ENCODE assay signal across 8 mouse cellular contexts in genomic region chr10:95514656-95515292, GRCm38 (mm10). TPM values are rescaled to one million over a fixed set of nuclear protein-coding genes. Genes with fewer than 3 reads are reported as not detected.
DNase-seq lines count a peak whose midpoint lies in the region; ATAC-seq and TF ChIP-seq lines count a peak whose summit lies in the region.

Ube2n (plus strand) TSS chr10:95515145.

- TF ChIP-seq EP300 in MEL (IDR thresholded peaks at IDR 0.05; ENCODE audit: low read depth in 1 of 2, low read length in 2 of 2) = no peak

- H3K9ac ChIP-seq in MEL (ENCODE audit: control insufficient read depth, low read depth, low read length, poor library complexity, severe bottlenecking) = peak within 1 kb of the TSS; percentile 100
- peak within 1 kb of the TSS; percentile 87 for H3K9ac ChIP-seq in forebrain, postnatal 0 days
- H3K9ac ChIP-seq in lung, embryonic 15.5 days = peak within 1 kb of the TSS; percentile 98

- H3K27ac ChIP-seq in MEL (ENCODE audit: control insufficient read depth, low read depth, low read length) = peak within 1 kb of the TSS; percentile 90
- peak within 1 kb of the TSS; percentile 92 for H3K27ac ChIP-seq in cerebellum, adult 2 months (ENCODE audit: insufficient read depth, low read length)
- H3K27ac ChIP-seq in forebrain, postnatal 0 days (ENCODE audit: low read depth, low read length) = peak within 1 kb of the TSS; percentile 95
- H3K27ac ChIP-seq in lung, embryonic 15.5 days = peak within 1 kb of the TSS; percentile 99

- under 1% methylated on average over 80 of the region's 81 CpGs for WGBS in cerebellum, adult 2 months
- WGBS in forebrain, postnatal 0 days = 1% methylated on average over 63 of the region's 81 CpGs
- WGBS in lung, embryonic 15.5 days = 2% methylated on average over 78 of the region's 81 CpGs

- no peak for TF ChIP-seq RAD21 in MEL (IDR thresholded peaks at IDR 0.05; ENCODE audit: low read depth, low read length)

- peaks cover 9 to 31% of the 10 kb centered on the region in 2 experiments; a peak in 3 of 4 replicates for H3K36me3 ChIP-seq in MEL (ENCODE audit: control insufficient read depth in 1 of 2, insufficient read depth in 2 of 2, low read length in 2 of 2)
- H3K36me3 ChIP-seq in forebrain, postnatal 0 days (ENCODE audit: insufficient read depth) = no peaks in the 10 kb centered on the region
- H3K36me3 ChIP-seq in lung, embryonic 15.5 days = no peaks in the 10 kb centered on the region

- no peaks in the 10 kb centered on the region for H3K27me3 ChIP-seq in MEL (ENCODE audit: control insufficient read depth in 1 of 2, insufficient read depth in 2 of 2, low read length in 2 of 2)
- H3K27me3 ChIP-seq in cerebellum, adult 2 months (ENCODE audit: control insufficient read depth, insufficient read depth, low read length) = no peaks in the 10 kb centered on the region
- no peaks in the 10 kb centered on the region for H3K27me3 ChIP-seq in forebrain, postnatal 0 days (ENCODE audit: insufficient read depth, low read length)
- H3K27me3 ChIP-seq in lung, embryonic 15.5 days = no peaks in the 10 kb centered on the region

- peak within 1 kb of the TSS; percentile 71 for H3K4me2 ChIP-seq in forebrain, postnatal 0 days (ENCODE audit: low read depth)
- peak within 1 kb of the TSS; percentile 68 for H3K4me2 ChIP-seq in lung, embryonic 15.5 days

- no peak for TF ChIP-seq CTCF in MEL (IDR thresholded peaks at IDR 0.05 in 2 of 3, conservative IDR thresholded peaks at IDR 0.05 in 1 of 3; ENCODE audit: control insufficient read depth in 1 of 3, insufficient read depth in 1 of 3, low read depth in 2 of 3, low read length in 3 of 3, poor library complexity in 1 of 3, severe bottlenecking in 1 of 3)
- TF ChIP-seq CTCF in cerebellum, adult 2 months (IDR thresholded peaks at IDR 0.05; ENCODE audit: borderline replicate concordance, insufficient read depth, low read depth, low read length) = no peak
- peak; percentile 10; the same call in 1 of the 2 replicates for TF ChIP-seq CTCF in forebrain, postnatal 0 days (IDR thresholded peaks at IDR 0.05; ENCODE audit: low read depth)

- ATAC-seq in forebrain, postnatal 0 days = peak; percentile 96
- ATAC-seq in lung, embryonic 15.5 days (ENCODE audit: borderline replicate concordance, extremely low read depth, low FRiP score, low TSS enrichment) = peak; percentile 97

- TF ChIP-seq POLR2A in MEL (IDR thresholded peaks at IDR 0.05; ENCODE audit: control insufficient read depth in 1 of 2, insufficient read depth in 1 of 2, low read depth in 1 of 2, low read length in 2 of 2, poor library complexity in 1 of 2) = peak; percentile 94 to 98
- peak; percentile 78 for TF ChIP-seq POLR2A in cerebellum, adult 2 months (IDR thresholded peaks at IDR 0.05; ENCODE audit: borderline replicate concordance, insufficient read depth, low read length)

- H3K9me3 ChIP-seq in MEL (replicated peaks; ENCODE audit: insufficient read depth, low read length) = no peaks in the 10 kb centered on the region
- no peaks in the 10 kb centered on the region for H3K9me3 ChIP-seq in forebrain, postnatal 0 days (ENCODE audit: low read length)
- H3K9me3 ChIP-seq in lung, embryonic 15.5 days = no peaks in the 10 kb centered on the region

- peaks cover 5 to 15% of the 10 kb centered on the region in 2 experiments; a peak in 3 of 4 replicates for H3K4me1 ChIP-seq in MEL (ENCODE audit: control insufficient read depth in 1 of 2, insufficient read depth in 2 of 2, low read length in 2 of 2)
- H3K4me1 ChIP-seq in cerebellum, adult 2 months (ENCODE audit: control insufficient read depth, insufficient read depth, low read length) = peaks cover 6% of the 10 kb centered on the region; the same call in 1 of the 2 replicates
- peaks cover 8% of the 10 kb centered on the region; the same call in 1 of the 2 replicates for H3K4me1 ChIP-seq in forebrain, postnatal 0 days (ENCODE audit: insufficient read depth)
- peaks cover 15% of the 10 kb centered on the region for H3K4me1 ChIP-seq in lung, embryonic 15.5 days

- peak; percentile 98 for DNase-seq in MEL (ENCODE audit: low read depth, low spot score)
- DNase-seq in cerebellum, adult 2 months = peak; percentile 98 to 99
- DNase-seq in forebrain, postnatal 0 days = peak; percentile 99
- DNase-seq in heart, postnatal 4 days = peak; percentile 98
- DNase-seq in layer of hippocampus, adult 8-10 months (ENCODE audit: low spot score in 2 of 2) = peak; percentile 97
- DNase-seq in ovary, adult 18-20 months (ENCODE audit: low spot score) = peak; percentile 99
- peak; percentile 97 for DNase-seq in thymus, postnatal 0 days (ENCODE audit: low spot score)

- peaks cover 45% of the 10 kb centered on the region for H3K79me2 ChIP-seq in MEL (ENCODE audit: control insufficient read depth, insufficient read depth, low read length, poor library complexity)

- H3K4me3 ChIP-seq in MEL (ENCODE audit: control insufficient read depth in 1 of 2, insufficient read depth in 1 of 2, low read depth in 2 of 2, low read length in 2 of 2) = peak within 1 kb of the TSS; percentile 68 to 83
- peak within 1 kb of the TSS; percentile 60 for H3K4me3 ChIP-seq in cerebellum, adult 2 months (replicated peaks; ENCODE audit: insufficient read depth, low read depth, low read length)
- peak within 1 kb of the TSS; percentile 89 for H3K4me3 ChIP-seq in forebrain, postnatal 0 days (ENCODE audit: low read depth, low read length)
- H3K4me3 ChIP-seq in lung, embryonic 15.5 days = peak within 1 kb of the TSS; percentile 97

TF ChIP-seq in MEL, 35 proteins besides CTCF, POLR2A, EP300 and RAD21 (continues in another document):
- TF ChIP-seq ZNF384 (IDR thresholded peaks at IDR 0.05; ENCODE audit: low read depth, low read length) = no peak
- no peak for TF ChIP-seq JUND (IDR thresholded peaks at IDR 0.05; ENCODE audit: low read depth, low read length)
- peak; percentile 93 for TF ChIP-seq MXI1 (IDR thresholded peaks at IDR 0.05; ENCODE audit: low read depth, low read length)
- TF ChIP-seq MYB (IDR thresholded peaks at IDR 0.05; ENCODE audit: low read depth, low read length) = no peak
- TF ChIP-seq TCF12 (IDR thresholded peaks at IDR 0.05; ENCODE audit: low read depth, low read length) = peak; percentile 57
- no peak for TF ChIP-seq ZKSCAN1 (IDR thresholded peaks at IDR 0.05; ENCODE audit: low read depth, low read length)
- no peak for TF ChIP-seq SMC3 (IDR thresholded peaks at IDR 0.05; ENCODE audit: low read depth, low read length)
- no peak for TF ChIP-seq GABPA (IDR thresholded peaks at IDR 0.05; ENCODE audit: low read depth, low read length)
- TF ChIP-seq SIN3A (IDR thresholded peaks at IDR 0.05; ENCODE audit: low read length) = peak; percentile 88
- TF ChIP-seq ELF1 (IDR thresholded peaks at IDR 0.05; ENCODE audit: low read depth, low read length) = peak; percentile 92
- TF ChIP-seq MAZ (IDR thresholded peaks at IDR 0.05; ENCODE audit: low read depth, low read length) = peak; percentile 97
- peak; percentile 76; the same call in 1 of the 2 replicates for TF ChIP-seq MAX (IDR thresholded peaks at IDR 0.05; ENCODE audit: low read length)
- no peak for TF ChIP-seq MAFK (IDR thresholded peaks at IDR 0.05; ENCODE audit: borderline replicate concordance, low read depth, low read length)
- TF ChIP-seq KAT2A (conservative IDR thresholded peaks at IDR 0.05; ENCODE audit: low read depth, low read length) = peak; percentile 83
- TF ChIP-seq ETS1 (IDR thresholded peaks at IDR 0.05; ENCODE audit: low read depth, low read length) = peak; percentile 33; the same call in 1 of the 2 replicates
- TF ChIP-seq RCOR1 (IDR thresholded peaks at IDR 0.05; ENCODE audit: low read depth, low read length) = 0 out of 2 replicates have a peak, but pooled peaks have one; percentile 22
- no peak for TF ChIP-seq MEF2A (IDR thresholded peaks at IDR 0.05; ENCODE audit: extremely low read depth, insufficient replicate concordance, low read depth, low read length, poor library complexity, severe bottlenecking)
- TF ChIP-seq TBP (IDR thresholded peaks at IDR 0.05; ENCODE audit: low read depth, low read length) = peak; percentile 11; the same call in 1 of the 2 replicates
- TF ChIP-seq NRF1 (IDR thresholded peaks at IDR 0.05; ENCODE audit: insufficient read depth, low read depth, low read length, poor library complexity, severe bottlenecking) = peak; percentile 70
- TF ChIP-seq NELFE (IDR thresholded peaks at IDR 0.05; ENCODE audit: low read depth, low read length) = peak; percentile 95
- no peak for TF ChIP-seq USF1 (IDR thresholded peaks at IDR 0.05; ENCODE audit: low read depth, low read length)
- TF ChIP-seq CHD2 (IDR thresholded peaks at IDR 0.05; ENCODE audit: low read length) = no peak; the same call in 1 of the 2 replicates
- TF ChIP-seq HCFC1 (IDR thresholded peaks at IDR 0.05; ENCODE audit: low read depth, low read length) = peak; percentile 94
- TF ChIP-seq GATA1 (IDR thresholded peaks at IDR 0.05; ENCODE audit: low read depth, low read length) = no peak
- peak; percentile 97 for TF ChIP-seq POLR2AphosphoS2 (IDR thresholded peaks at IDR 0.05; ENCODE audit: low read length)
- no peak; the same call in 1 of the 2 replicates for TF ChIP-seq E2F4 (IDR thresholded peaks at IDR 0.05; ENCODE audit: borderline replicate concordance, low read depth, low read length)
- peak; percentile 31; the same call in 1 of the 2 replicates for TF ChIP-seq UBTF (IDR thresholded peaks at IDR 0.05; ENCODE audit: borderline replicate concordance, insufficient read depth, low read depth, low read length)
- TF ChIP-seq ZMIZ1 (IDR thresholded peaks at IDR 0.05; ENCODE audit: low read depth, low read length) = peak; percentile 78; the same call in 1 of the 2 replicates
- TF ChIP-seq POLR2AphosphoS5 (IDR thresholded peaks at IDR 0.05; ENCODE audit: borderline replicate concordance, low read depth, low read length) = no peak
- no peak; the same call in 1 of the 2 replicates for TF ChIP-seq CHD1 (IDR thresholded peaks at IDR 0.05; ENCODE audit: low read depth, low read length)
- no peak for TF ChIP-seq ZC3H11A (IDR thresholded peaks at IDR 0.05; ENCODE audit: low read depth, low read length)

RNA-seq across cellular contexts. Expression of gene Ube2n, which starts in this region (rescaled TPM):
- 80.6 and 105 TPM in 2 replicates for total RNA-seq in MEL (2012; rRNA removed)
- polyA plus RNA-seq in MEL (2012; ENCODE audit: insufficient read depth in 1 of 2, insufficient read length in 2 of 2, low read depth in 1 of 2, low replicate concordance in 2 of 2, missing spikeins in 1 of 2) = 100 to 1,000 TPM; 212 to 571 TPM
- 175 and 185 TPM in 2 replicates for polyA plus RNA-seq in cerebellum, adult 2 months (2012; rRNA removed)
- total RNA-seq in forebrain, postnatal 0 days (2014; rRNA removed) = 222 and 275 TPM in 2 replicates
- polyA plus RNA-seq in forebrain, postnatal 0 days (2015; fragmentation: Nextera tagmentation; extraction: Ambion mirVana) = 333 and 334 TPM in 2 replicates
- total RNA-seq in heart, postnatal 4 days (2021) = 100 to 1,000 TPM; 143 to 146 TPM
- total RNA-seq in layer of hippocampus, adult 8-10 months (2022) = 100 to 1,000 TPM; 176 to 226 (median 205) TPM
- polyA plus RNA-seq in lung, embryonic 15.5 days (2015; fragmentation: Nextera tagmentation; extraction: Ambion mirVana) = 390 and 414 TPM in 2 replicates
- polyA plus RNA-seq in thymus, postnatal 0 days (2015; fragmentation: Nextera tagmentation; extraction: Ambion mirVana) = 274 and 290 TPM in 2 replicates

Comparison
In these comparisons a context has a peak if more than half of its experiments do, and no peak if none do; other contexts are left out.
1. Peak in every context shown above with its lines: DNase-seq, ATAC-seq, H3K4me3 ChIP-seq and H3K27ac ChIP-seq.